Mouse (Mus musculus) heart, embryonic 14.5 days (tissue): ENCODE measurements at regions not wholly inside any gene's neighbourhood (a gene's known extent, or its start where the extent isn't known, plus 50 kb on each side); places are given as distances from the start of the nearest gene placed in this dataset.

Source experiments
- ATAC-seq: fragments of 200-750 bp; cut with Nextera tagmentation; 2 replicates; pipeline ENCODE4 v1.8.0; 2017; ENCODE audit warnings: low read depth, moderate TSS enrichment; ENCODE audit not compliant: insufficient number of reproducible peaks, insufficient read depth, low FRiP score
- H3K27ac ChIP-seq, 2 experiments: fragments of 200-500 bp in 1 of 2; fragments of 300-500 bp in 1 of 2; sonication (generic) in 1 of 2; replicated peaks in 1 of 2; 2 replicates each; pipeline ENCODE4 v1.5.1; 2012 to 2014; ENCODE audit warnings: low read depth in 2 of 2, low read length in 2 of 2, control low read depth in 1 of 2, mild to moderate bottlenecking in 1 of 2, mixed read lengths in 1 of 2; ENCODE audit not compliant: control insufficient read depth in 1 of 2, insufficient read depth in 1 of 2
- H3K27me3 ChIP-seq: fragments of 300-500 bp; sonication (generic); 2 replicates; pipeline ENCODE4 v1.6.1; 2014; ENCODE audit warnings: mild to moderate bottlenecking, low read length, control low read depth; ENCODE audit not compliant: control insufficient read depth, insufficient read depth
- H3K36me3 ChIP-seq: fragments of 300-500 bp; sonication (generic); 2 replicates; pipeline ENCODE4 v1.6.1; 2014; ENCODE audit warnings: mild to moderate bottlenecking, control low read depth, low read length, mixed read lengths; ENCODE audit not compliant: control insufficient read depth, insufficient read depth
- H3K4me1 ChIP-seq, 2 experiments: fragments of 200-500 bp in 1 of 2; fragments of 300-500 bp in 1 of 2; sonication (generic) in 1 of 2; 2 replicates each; pipeline ENCODE4 v1.6.1; 2012 to 2014; ENCODE audit warnings: low read length in 2 of 2, control low read depth in 1 of 2, mixed read lengths in 1 of 2; ENCODE audit not compliant: control insufficient read depth in 2 of 2, insufficient read depth in 2 of 2
- H3K4me2 ChIP-seq: fragments of 300-500 bp; sonication (generic); 2 replicates; pipeline ENCODE4 v1.6.1; 2014; ENCODE audit warnings: mild to moderate bottlenecking, low read length
- H3K4me3 ChIP-seq, 2 experiments: fragments of 200-500 bp in 1 of 2; fragments of 300-500 bp in 1 of 2; sonication (generic) in 1 of 2; 2 replicates each; pipeline ENCODE4 v1.5.1; 2012 to 2014; ENCODE audit warnings: low read length in 2 of 2, mild to moderate bottlenecking in 2 of 2, control low read depth in 1 of 2, low read depth in 1 of 2, moderate library complexity in 1 of 2; ENCODE audit not compliant: control insufficient read depth in 1 of 2, insufficient read depth in 1 of 2
- H3K9ac ChIP-seq: fragments of 300-500 bp; sonication (generic); 2 replicates; pipeline ENCODE4 v1.6.1; 2014; ENCODE audit warnings: mild to moderate bottlenecking, low read length
- H3K9me3 ChIP-seq: fragments of 300-500 bp; sonication (generic); 2 replicates; pipeline ENCODE4 v1.6.1; 2016; ENCODE audit warnings: low read length, control low read depth; ENCODE audit not compliant: control insufficient read depth
- WGBS: fragments of 180-500 bp; shearing (Covaris S2); extraction: QIAGEN DNeasy Blood & Tissue Kit; methylation state at CpG from one replicate; pipeline ENCODE4 v1.1.7; 2014; 5-methylcytosine and 5-hydroxymethylcytosine counted together

DNA sequence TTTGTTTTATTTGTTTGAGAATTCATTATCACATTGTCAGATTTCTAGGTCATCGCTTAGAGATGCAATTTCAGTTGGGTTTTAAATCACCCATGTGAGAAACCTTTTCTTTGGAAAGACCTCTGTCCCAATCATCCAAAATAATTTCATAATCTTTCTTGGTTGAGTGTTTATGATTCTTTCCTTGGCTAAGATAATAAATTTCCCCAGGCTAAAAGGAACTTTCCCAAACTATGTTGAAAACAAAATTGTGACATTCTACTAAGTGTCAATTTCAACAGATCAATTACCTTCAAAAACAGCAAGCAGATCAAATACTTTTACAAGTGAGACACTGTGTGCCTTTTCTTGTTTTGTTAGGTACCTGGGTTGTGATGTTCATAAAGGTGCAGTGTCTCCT lies 80.0 kb upstream of the Acvr2a start:
- H3K27me3 ChIP-seq = no peaks in the 10 kb centered on the region
- no peak for ATAC-seq
- 98% methylated on average over 1 of the region's 1 CpGs for WGBS
- H3K36me3 ChIP-seq = no peaks in the 10 kb centered on the region
- H3K27ac ChIP-seq = no peak overlapping the region
- H3K4me1 ChIP-seq = no peaks in the 10 kb centered on the region
- no peak overlapping the region for H3K4me2 ChIP-seq
- no peak overlapping the region for H3K4me3 ChIP-seq
- no peaks in the 10 kb centered on the region for H3K9me3 ChIP-seq
- H3K9ac ChIP-seq = no peak overlapping the region

DNA sequence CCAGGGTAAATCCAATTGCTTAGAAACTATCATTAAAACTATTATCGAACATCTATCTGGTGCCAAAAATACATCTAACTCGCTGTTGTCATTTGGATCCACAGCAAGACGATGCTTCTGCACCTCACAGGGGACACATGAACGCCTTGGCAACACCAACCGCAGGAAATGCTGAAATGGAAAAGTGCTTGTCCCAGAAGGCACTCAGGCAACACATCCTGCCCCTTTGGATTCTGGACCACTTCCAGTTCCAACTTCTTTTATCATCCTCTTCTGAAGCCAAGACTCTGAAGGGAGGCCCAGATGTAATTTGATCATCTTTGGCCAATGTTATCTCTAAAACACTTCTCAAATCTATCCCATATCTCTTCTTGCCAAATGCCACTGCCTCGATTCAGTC lies 79.4 kb upstream of the Acvr2a start:
- Histone ChIP-seq H3K4me2 (no peak overlapping the region), H3K27ac (no peak overlapping the region), H3K9ac (no peak overlapping the region), H3K9me3 (no peaks in the 10 kb centered on the region), H3K36me3 (no peaks in the 10 kb centered on the region), H3K27me3 (no peaks in the 10 kb centered on the region), H3K4me1 (no peaks in the 10 kb centered on the region), H3K4me3 (no peak overlapping the region)
- 60% methylated on average over 6 of the region's 6 CpGs for WGBS
- no peak for ATAC-seq

GRCm38 (mm10) chr2:48736312-48736711 lies 77.6 kb upstream of the Acvr2a start:
- Histone ChIP-seq H3K36me3 (no peaks in the 10 kb centered on the region), H3K9ac (no peak overlapping the region), H3K27me3 (no peaks in the 10 kb centered on the region), H3K9me3 (no peaks in the 10 kb centered on the region), H3K4me2 (no peak overlapping the region), H3K4me3 (no peak overlapping the region), H3K4me1 (no peaks in the 10 kb centered on the region), H3K27ac (no peak overlapping the region)
- WGBS = 54% methylated on average over 2 of the region's 2 CpGs
- ATAC-seq = no peak
